Mouse (Mus musculus) cerebellum, adult 18-20 months (tissue): Measurements from ENCODE around the gene Defa33.
"Not testable (repeated sequence)": the region's sequence is repeated elsewhere in the genome, so short reads cannot be mapped to it uniquely, and the experiment has no call there.

ENCODE experiments used
- DNase-seq, 2 experiments: peaks; one replicate each; pipeline ENCODE4 v3.0.0; 2021

The Defa33 gene

DNA sequence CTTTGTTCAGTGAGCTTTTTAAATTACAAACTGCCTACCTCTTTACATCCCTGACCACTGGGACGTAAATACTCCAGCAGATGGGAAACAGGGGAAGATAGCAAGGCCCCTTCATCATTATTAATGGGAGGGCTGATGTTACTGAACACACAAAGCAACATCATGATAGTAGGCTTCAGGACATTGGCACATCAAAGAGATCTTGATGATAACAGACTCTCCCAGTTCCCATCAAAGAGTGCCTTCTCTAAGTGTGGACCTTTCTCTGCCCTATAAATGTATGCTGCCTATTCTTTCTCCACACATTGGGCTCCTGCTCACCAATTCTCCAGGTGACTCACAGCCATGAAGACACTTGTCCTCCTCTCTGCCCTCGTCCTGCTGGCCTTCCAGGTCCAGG is at the start of gene Defa33:
Defa33 (plus strand) TSS at position 301 of the 400 bp plus-strand sequence.
- DNase-seq, result not testable (repeated sequence)

DNA sequence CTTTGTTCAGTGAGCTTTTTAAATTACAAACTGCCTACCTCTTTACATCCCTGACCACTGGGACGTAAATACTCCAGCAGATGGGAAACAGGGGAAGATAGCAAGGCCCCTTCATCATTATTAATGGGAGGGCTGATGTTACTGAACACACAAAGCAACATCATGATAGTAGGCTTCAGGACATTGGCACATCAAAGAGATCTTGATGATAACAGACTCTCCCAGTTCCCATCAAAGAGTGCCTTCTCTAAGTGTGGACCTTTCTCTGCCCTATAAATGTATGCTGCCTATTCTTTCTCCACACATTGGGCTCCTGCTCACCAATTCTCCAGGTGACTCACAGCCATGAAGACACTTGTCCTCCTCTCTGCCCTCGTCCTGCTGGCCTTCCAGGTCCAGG is 13.4 kb upstream of the Defa33 start, which contains the start of gene Defa2:
Defa2 (plus strand) TSS at position 301 of the 400 bp plus-strand sequence.
- DNase-seq, result not testable (repeated sequence)

DNA sequence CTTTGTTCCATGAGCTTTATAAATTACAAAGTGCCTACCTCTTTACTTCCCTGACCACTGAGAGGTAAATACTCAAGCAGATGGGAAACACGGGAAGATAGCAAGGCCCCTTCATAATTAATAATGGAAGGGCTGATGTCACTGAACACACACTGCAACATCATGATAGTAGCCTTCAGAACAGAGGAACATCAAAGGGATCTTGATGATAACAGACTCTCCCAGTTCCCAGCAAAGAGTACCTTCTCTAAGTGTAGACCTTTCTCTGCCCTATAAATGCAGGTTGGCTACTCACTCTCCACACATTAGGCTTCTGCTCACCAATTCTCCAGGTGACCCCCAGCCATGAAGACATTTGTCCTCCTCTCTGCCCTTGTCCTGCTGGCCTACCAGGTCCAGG is 35.5 kb downstream of the Defa33 start, which contains the start of gene Defa36:
Defa36 (plus strand) TSS at position 301 of the 400 bp plus-strand sequence.
- not testable (repeated sequence) for DNase-seq
